Mouse (Mus musculus) erythroblast, adult 5-6 weeks (primary cell): ENCODE measurements around the gene Tenm3. TPM values are rescaled to one million over a fixed set of nuclear protein-coding genes. Genes with fewer than 3 reads are reported as not detected.

Experiments
- ATAC-seq: replicated peaks from 2 replicates; pipeline ENCODE4 v1.8.0; 2016; ENCODE audit warnings: moderate number of reproducible peaks, mild to moderate bottlenecking, moderate TSS enrichment, inconsistent platforms; ENCODE audit not compliant: poor library complexity, low FRiP score, severe bottlenecking
- total RNA-seq, 2 experiments: library from RNA; stranded (forward) in 1 of 2; stranded (reverse) in 1 of 2; fragments of 150-400 nt in 1 of 2; fragments of 200-764, 138-1000 nt in 1 of 2; gene quantifications; 2 replicates each; pipeline versions ENCODE4 v1.2.3 to v1.2.4; 2015 to 2017; ENCODE audit warnings: low replicate concordance in 2 of 2

Tenm3 gene
- total RNA-seq, 2 experiments from 2014 or later: not detected

- no peak for ATAC-seq
Measured at GRCm38 (mm10) chr8:48751965-48752364, 91.8 kb downstream of the Tenm3 start.

DNA sequence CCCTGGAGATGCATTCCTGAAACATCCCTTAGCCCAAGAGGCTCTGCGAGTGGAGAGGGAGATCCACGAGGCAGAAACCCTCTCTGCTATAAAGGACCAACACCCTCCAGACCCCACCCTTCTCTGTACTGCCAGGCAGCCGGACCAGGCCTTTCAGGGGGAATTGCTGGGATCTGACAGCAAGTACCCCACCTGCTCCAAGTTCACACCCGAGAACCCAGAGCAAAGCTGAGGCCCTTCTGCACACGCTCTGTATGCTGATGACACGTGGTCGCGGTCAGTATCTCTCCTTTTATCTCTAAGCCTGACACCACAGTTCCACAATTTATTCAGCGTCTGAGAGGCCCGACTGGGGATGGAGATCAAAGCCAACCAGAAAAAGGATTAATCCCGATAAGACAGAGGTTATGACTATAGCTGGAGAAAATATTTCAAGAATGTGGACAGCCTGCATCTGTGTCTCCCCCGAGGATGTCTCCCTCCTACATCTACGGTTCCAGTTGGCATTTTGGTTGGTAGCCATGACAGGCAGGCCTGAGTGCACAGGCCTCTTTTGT, 95.2 kb downstream of the Tenm3 start:
- ATAC-seq: no peak

GRCm38 (mm10) chr8:48743912-48744311, 99.8 kb downstream of the Tenm3 start:
- ATAC-seq: no peak

DNA sequence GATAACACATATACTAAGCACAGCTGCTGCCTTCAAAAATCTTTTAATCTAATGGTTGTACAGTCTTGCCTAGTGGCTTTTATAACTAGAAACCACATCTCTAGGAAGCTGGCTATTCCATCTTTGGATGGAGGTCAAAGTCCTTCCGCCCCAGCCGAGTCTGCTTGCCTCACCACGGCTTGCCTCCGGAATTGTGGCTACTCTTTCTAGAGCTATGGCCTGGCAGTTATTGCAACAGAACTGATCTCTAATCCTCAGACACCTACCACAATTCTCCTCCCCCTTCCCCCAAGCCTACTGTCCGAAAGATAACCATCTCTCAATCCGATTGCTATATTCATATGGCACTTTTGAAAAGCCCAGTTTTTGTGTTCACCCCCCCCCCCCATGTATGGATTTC, 101.0 kb downstream of the Tenm3 start:
- no peak for ATAC-seq

GRCm38 (mm10) chr8:48740951-48741350, 102.8 kb downstream of the Tenm3 start:
- no peak for ATAC-seq

DNA sequence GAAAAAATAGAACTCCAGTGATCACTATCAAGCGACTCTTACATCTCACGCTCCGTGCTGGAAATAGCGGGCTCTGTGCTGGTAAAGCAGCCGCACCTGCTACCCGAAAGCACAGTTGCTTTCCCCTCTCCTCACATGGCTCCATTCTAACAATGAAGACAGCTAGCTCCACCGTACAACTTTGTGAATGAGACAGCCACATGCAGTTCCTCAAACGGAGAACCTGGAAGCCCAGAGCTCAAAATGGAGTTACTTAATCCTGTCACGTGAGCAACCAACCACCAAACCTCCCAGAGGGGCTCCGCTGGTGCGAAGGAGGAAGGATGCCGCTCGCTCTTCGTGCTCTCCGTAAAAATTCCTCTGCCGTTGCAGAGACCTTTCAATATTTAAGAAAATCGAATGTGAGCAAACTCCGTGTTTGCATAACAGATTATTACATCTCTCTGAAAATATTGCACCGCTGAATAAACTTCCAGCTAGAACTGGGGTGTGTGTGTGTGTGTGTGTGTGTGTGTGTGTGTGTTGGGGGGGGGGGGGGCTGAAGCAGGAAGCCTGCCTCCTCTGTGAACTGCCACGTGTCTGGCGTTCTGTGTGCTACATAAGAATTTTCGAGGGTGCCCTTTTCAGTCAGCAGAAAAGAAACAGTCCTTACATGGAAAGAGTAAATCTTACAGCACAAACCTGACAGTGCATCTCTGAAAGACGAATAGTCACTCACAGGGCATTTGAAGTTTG, 103.4 kb downstream of the Tenm3 start:
- ATAC-seq: no peak

DNA sequence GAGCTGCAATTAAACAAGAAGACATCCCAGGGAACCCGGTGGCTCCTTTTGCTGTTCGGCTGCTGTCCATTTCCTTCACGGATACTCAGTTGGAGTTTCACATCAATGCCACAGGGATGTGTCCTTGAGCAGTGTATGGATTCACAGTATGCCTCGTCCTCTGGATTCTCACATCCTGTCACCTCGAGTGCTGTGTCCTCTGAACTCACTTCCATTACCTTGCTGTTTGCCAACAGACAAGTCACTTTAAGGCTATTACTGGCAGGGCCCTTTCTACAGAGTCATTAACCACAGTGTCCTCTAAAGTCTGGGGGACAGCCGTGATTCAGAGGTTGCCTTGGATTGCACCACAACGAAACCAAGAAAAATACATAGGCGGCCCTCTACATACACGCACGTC, 110.0 kb downstream of the Tenm3 start:
- no peak for ATAC-seq

DNA sequence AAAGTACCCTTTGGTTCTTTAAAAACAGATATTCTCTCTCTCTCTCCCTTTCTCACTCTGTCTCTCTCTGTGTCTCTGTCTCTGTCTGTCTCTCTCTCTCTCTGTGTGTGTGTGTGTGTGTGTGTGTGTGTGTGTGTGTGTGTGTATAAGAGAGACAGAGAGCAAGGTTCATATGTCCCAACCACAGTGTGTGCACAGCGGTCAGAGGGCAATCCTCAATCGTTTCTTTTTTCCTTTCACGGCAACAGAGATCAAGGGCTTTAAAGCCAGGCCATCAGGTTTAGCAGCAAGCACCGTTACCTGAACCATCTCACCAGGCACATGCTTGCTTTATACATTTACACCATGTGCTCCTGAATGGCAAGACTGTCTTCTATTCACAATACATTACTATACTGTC, 110.7 kb downstream of the Tenm3 start:
- ATAC-seq: no peak

- ATAC-seq: no peak
Measured at GRCm38 (mm10) chr8:48730701-48731100, 113.0 kb downstream of the Tenm3 start.

DNA sequence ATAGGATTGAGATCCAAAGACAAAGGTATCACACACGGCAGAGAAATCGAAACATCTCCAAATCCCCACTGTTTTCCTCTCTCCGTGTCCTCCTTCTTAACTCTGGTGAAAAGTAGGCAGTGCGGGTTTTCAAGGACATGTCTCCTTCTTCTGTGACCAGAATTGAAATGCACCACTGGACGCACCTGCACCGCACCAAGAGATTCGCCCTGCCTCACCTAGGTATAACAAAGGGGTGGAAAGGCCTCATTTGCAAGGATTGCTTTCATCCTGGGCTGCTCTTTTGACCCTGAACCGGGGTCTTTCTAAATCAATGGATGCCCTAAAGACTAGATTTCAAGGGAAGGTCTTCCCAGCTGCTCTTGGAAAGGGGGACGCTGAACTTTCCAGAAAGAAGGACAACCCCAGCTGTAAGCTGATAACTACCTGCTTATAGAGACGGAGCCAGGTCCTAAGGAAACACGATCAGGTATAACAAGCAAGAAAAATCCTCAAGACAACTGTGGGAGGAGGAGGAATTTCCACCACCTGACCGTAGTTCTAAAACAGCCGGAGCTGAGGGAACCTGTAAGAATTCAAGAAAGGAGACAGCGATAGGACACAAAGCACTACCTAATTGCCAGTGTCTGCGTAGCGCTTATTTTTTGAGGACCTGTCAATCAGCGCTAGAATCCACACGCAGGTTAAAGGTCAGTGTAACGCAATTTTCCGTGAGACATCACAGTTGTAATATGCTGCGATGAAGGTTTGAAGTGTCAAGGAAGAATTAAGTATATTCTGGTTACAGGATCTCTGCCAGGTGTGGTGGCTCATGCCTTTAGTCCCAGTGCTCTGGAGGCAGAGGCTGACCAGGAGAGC, 114.7 kb downstream of the Tenm3 start:
- no peak for ATAC-seq

- no peak for ATAC-seq
Measured at GRCm38 (mm10) chr8:48728006-48728405, 115.7 kb downstream of the Tenm3 start.

DNA sequence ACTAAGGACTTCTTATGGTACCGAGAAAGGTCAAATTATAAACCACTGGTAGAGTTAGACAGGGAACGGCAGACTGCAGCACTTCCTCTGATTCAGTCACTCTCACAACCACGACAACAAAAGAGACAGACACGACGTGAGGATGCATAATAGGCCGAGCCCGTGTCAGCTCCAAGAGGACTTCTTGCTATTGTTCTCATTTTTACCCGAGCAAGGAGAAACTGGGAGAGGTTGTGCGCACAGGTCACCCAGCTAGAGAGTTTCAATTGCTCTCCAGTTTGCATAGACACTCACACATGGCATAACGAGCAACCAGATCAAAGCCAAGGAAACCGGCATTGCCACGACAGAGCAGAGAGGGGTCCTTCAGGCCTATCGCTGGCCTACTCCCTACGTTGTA, 121.0 kb downstream of the Tenm3 start:
- ATAC-seq: no peak

DNA sequence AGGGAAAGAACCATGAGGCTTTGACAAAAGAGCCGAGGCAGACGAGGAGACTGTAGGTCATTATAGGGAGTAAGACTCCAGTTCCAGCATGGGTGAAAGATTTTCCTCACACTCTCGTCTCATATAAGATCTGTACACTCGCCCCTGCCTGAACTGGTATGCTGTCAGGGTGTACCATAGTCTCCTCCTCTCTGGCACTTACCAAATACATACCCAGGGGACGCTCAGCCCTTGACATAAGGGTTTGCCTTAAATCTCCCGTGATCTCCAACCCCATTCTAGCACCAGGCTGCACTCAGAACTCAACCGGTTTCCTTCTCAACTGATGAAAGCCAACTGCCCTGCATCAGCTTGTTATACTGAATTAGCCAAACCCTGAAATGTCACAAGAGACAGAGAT, 121.4 kb downstream of the Tenm3 start:
- ATAC-seq: no peak

DNA sequence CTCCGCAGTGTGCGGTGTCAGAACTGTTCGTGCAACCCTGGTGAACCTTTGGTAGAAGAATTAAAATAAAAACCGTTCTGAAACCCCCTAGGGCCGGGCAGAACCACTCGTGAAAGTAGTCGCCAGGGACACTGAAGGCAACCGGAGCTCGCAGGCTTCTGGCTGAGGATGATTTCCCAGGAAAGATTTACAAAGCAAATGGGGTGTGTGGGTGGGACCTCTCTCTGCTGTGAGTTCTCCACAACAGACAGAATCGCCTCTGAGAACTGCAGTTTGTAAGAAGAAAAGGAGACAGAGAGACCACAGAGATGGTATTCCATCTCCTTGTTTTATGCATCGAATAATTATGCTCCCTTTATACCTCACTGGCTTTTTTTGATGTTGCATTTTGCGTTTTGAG, 122.4 kb downstream of the Tenm3 start:
- ATAC-seq: no peak

DNA sequence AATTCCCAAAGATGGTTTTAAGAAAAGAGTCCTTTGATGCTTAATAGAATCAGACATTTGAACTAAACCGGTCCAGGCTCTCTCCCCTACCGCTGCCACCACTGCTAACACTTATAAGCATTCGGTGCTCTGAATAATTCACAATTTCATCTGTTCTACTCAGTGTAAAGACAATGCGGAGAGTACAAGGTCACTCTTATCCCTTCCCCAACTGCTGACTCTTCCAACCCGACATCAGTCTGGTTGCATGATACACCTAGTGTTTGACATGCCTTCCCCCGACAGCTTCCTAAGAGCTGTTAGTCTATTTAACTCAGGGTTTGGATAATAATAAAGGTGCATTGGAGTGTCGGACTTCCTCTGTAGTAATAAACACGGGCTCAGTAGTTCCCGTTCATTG, 128.1 kb downstream of the Tenm3 start:
- no peak for ATAC-seq

DNA sequence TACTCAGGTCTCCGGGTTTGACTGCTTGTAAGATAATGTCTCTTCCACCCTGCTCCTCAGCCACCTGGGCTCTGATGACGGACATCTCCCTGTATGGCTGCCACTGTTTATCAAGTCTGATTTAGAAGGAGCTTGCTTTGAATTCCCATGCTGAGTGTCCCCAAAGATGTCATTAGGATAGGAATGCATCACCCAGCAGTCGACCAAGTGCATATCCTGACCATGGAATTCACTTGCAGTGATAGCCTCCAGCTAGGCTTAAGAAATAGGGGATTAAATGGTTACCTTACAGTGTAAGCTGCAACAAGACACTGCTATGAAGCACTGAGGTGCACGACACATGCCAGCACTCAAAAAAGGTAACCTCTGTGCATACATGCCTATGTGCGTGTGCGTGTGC, 137.1 kb downstream of the Tenm3 start:
- ATAC-seq: no peak

GRCm38 (mm10) chr8:48704885-48705515, 138.8 kb downstream of the Tenm3 start:
- ATAC-seq: no peak

- no peak for ATAC-seq
Measured at GRCm38 (mm10) chr8:48704485-48704884, 139.3 kb downstream of the Tenm3 start.

- ATAC-seq: no peak
Measured at GRCm38 (mm10) chr8:48690665-48691395, 152.9 kb downstream of the Tenm3 start.

- no peak for ATAC-seq
Measured at GRCm38 (mm10) chr8:48688706-48689105, 155.0 kb downstream of the Tenm3 start.
